Mouse (Mus musculus) forebrain, embryonic 11.5 days (tissue): ENCODE results near the gene Tor1a. TPM values are rescaled to one million over a fixed set of nuclear protein-coding genes. Genes with fewer than 3 reads are reported as not detected.
"Not testable (repeated sequence)": the region's sequence is repeated elsewhere in the genome, so short reads cannot be mapped to it uniquely, and the experiment has no call there.

Source experiments
- ATAC-seq: fragments of 200-750 bp; cut with Nextera tagmentation; replicated peaks from 2 replicates; pipeline ENCODE4 v1.8.0; 2017; ENCODE audit warnings: moderate TSS enrichment; ENCODE audit not compliant: low FRiP score
- DNase-seq: peaks from one replicate; pipeline ENCODE4 v3.0.0-alpha.2; 2017; ENCODE audit warnings: low spot score
- H3K27ac ChIP-seq: fragments of 300-500 bp; sonication (generic); 2 replicates; pipeline ENCODE4 v1.5.1; 2014; ENCODE audit warnings: low read depth, low read length
- H3K27me3 ChIP-seq: fragments of 300-500 bp; sonication (generic); 2 replicates; pipeline ENCODE4 v1.6.1; 2014; ENCODE audit warnings: mild to moderate bottlenecking, low read length, mixed read lengths; ENCODE audit not compliant: control insufficient read depth, insufficient read depth
- H3K36me3 ChIP-seq: fragments of 300-500 bp; sonication (generic); 2 replicates; pipeline ENCODE4 v1.6.1; 2014; ENCODE audit warnings: mild to moderate bottlenecking, low read length, moderate library complexity, mixed read lengths; ENCODE audit not compliant: control insufficient read depth, insufficient read depth
- H3K4me1 ChIP-seq: fragments of 300-500 bp; sonication (generic); replicated peaks from 2 replicates; pipeline ENCODE4 v1.6.1; 2014; ENCODE audit warnings: low read length, mixed read lengths; ENCODE audit not compliant: control insufficient read depth, insufficient read depth
- H3K4me2 ChIP-seq: fragments of 300-500 bp; sonication (generic); 2 replicates; pipeline ENCODE4 v1.6.1; 2014; ENCODE audit warnings: low read depth, mild to moderate bottlenecking, low read length, moderate library complexity, mixed read lengths; ENCODE audit not compliant: severe bottlenecking
- H3K4me3 ChIP-seq: fragments of 300-500 bp; sonication (generic); 2 replicates; pipeline ENCODE4 v1.5.1; 2014; ENCODE audit warnings: low read depth, low read length
- H3K9ac ChIP-seq: fragments of 300-500 bp; sonication (generic); 2 replicates; pipeline ENCODE4 v1.6.1; 2014; ENCODE audit warnings: low read length
- H3K9me3 ChIP-seq: fragments of 300-500 bp; sonication (generic); 2 replicates; pipeline ENCODE4 v1.6.1; 2016; ENCODE audit warnings: low read length, mixed read lengths; ENCODE audit not compliant: control insufficient read depth
- WGBS: fragments of 180-500 bp; shearing (Covaris S2); extraction: QIAGEN DNeasy Blood & Tissue Kit; methylation state at CpG from one replicate; pipeline ENCODE4 v1.1.7; 2014; 5-methylcytosine and 5-hydroxymethylcytosine counted together
- polyA plus RNA-seq: library from polyadenylated mRNA; unstranded; fragments of >200 nt; fragmentation: Nextera tagmentation; extraction: Ambion mirVana; gene quantifications from 2 replicates; pipeline ENCODE4 v1.2.1, GENCODE M21; 2014

The Tor1a gene
- polyA plus RNA-seq, 1 experiment from 2014 or later: 85.1 TPM

DNA sequence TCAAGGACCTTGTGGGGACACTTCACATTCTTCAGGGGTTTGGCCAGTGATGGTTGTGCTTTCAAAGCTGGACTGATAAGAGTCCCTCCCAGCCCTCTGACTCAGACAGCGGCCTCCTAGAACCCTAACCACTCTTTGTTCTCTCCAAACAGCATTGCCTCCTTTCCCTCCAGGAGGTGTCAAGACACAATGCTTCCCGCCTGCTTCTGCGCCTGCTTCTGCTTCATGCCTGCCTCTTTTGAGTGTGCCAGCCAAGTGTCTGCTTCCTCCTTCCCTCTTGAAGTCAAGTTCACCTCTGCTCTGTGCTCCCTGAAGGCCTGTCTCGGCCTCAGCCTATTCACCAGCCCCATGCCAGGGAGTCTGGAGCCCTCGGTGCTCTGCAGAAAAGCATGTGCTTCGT, 49.6 kb downstream of the Tor1a start:
- no peak overlapping the region for H3K27ac ChIP-seq

DNA sequence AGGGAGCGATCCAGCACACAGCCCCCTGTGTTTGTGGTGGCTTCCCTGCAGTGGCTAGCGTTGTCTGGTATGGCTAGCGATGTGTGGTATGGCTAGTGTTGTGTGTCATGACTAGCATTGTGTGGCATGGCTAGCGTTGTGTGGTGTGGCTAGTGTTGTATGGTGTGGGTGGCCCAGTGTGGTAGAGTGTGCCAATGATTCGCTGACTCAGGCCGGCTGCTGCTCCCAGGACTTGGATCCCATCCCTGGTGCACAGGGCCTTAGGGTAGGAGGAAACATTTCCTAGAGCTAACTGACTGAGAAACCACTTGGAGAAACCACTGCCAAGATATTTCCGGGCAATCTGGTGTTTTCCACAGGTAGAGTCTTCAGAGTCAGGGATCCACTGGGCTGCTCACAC, 50.1 kb downstream of the Tor1a start:
- no peaks in the 10 kb centered on the region for H3K27me3 ChIP-seq
- ATAC-seq (no peak), DNase-seq (no peak)
- 92% methylated on average over 7 of the region's 7 CpGs for WGBS
- H3K27ac ChIP-seq: no peak overlapping the region
- no peaks in the 10 kb centered on the region for H3K4me1 ChIP-seq
- no peaks in the 10 kb centered on the region for H3K36me3 ChIP-seq
- no peak overlapping the region for H3K4me3 ChIP-seq
- no peaks in the 10 kb centered on the region for H3K9me3 ChIP-seq
- no peak overlapping the region for H3K9ac ChIP-seq
- H3K4me2 ChIP-seq: no peak overlapping the region

More for the DNA sequence above, 49.6 kb downstream of the Tor1a start:
- H3K36me3 ChIP-seq: no peaks in the 10 kb centered on the region
- H3K4me3 ChIP-seq: no peak overlapping the region
- no peak overlapping the region for H3K4me2 ChIP-seq
- H3K9me3 ChIP-seq: no peaks in the 10 kb centered on the region
- DNase-seq (no peak), ATAC-seq (no peak)
- 60% methylated on average over 6 of the region's 6 CpGs for WGBS
- H3K4me1 ChIP-seq: no peaks in the 10 kb centered on the region
- no peak overlapping the region for H3K9ac ChIP-seq
- H3K27me3 ChIP-seq: no peaks in the 10 kb centered on the region

GRCm38 (mm10) chr2:30915933-30916332, 51.8 kb downstream of the Tor1a start:
- DNase-seq, H3K4me3 ChIP-seq, H3K9ac ChIP-seq, H3K27me3 ChIP-seq, H3K27ac ChIP-seq, H3K4me1 ChIP-seq, H3K36me3 ChIP-seq, H3K4me2 ChIP-seq, H3K9me3 ChIP-seq, ATAC-seq: not testable (repeated sequence)
- 88% methylated on average over 6 of the region's 6 CpGs for WGBS

GRCm38 (mm10) chr2:30915376-30915775, 52.4 kb downstream of the Tor1a start:
- no peaks in the 10 kb centered on the region for H3K27me3 ChIP-seq

DNA sequence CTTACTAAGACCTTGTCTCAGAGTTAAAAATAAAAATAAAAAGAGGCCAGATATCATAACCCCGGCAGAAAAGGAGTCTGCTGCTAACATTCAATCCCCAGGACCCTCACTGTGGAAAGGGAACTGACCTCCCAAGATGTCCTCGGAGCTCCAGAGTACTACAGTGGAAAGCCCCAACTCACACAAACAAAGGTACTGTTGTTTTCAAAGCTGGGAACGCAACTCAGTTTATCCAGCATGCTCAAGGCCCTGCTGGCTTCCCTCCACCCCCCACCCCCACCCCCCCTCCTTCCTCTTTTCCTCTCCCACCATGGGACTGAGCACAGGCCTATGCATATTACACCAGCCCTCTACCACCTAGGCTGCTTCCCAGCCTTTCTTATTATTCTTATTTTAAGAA, 52.9 kb downstream of the Tor1a start:
- H3K27ac ChIP-seq: no peak overlapping the region
- WGBS: 41% methylated on average over 3 of the region's 3 CpGs

More at GRCm38 (mm10) chr2:30915376-30915775, 52.4 kb downstream of the Tor1a start:
- no peaks in the 10 kb centered on the region for H3K36me3 ChIP-seq
- no peak overlapping the region for H3K4me3 ChIP-seq
- 75% methylated on average over 5 of the region's 5 CpGs for WGBS
- no peaks in the 10 kb centered on the region for H3K9me3 ChIP-seq
- H3K4me1 ChIP-seq: no peaks in the 10 kb centered on the region
- ATAC-seq: no peak
- no peak overlapping the region for H3K4me2 ChIP-seq
- no peak overlapping the region for H3K27ac ChIP-seq
- DNase-seq: no peak
- H3K9ac ChIP-seq: no peak overlapping the region

DNA sequence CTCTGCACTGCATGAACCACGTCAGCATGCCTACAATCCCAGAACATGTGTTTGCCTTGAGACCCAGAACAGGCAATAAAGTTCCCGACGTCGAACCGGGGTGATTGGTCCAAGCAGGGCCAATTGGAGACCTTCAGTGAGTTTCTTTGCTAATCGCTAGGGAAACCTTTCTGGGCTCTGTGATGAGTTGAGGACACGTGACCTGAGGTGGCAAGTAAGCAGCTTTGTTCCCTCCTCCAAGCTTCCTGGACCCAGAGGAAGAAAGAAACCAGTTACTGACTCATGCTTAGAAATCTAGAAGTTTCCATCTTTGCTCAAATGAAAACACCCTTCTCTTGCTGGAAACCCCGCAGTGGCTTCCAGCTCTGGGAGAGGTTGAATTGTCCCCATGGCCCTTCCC, 54.7 kb downstream of the Tor1a start:
- 85% methylated on average over 8 of the region's 8 CpGs for WGBS
- Histone ChIP-seq H3K4me2 (no peak overlapping the region), H3K27ac (no peak overlapping the region), H3K4me1 (no peaks in the 10 kb centered on the region), H3K4me3 (no peak overlapping the region), H3K27me3 (no peaks in the 10 kb centered on the region), H3K9ac (no peak overlapping the region), H3K9me3 (no peaks in the 10 kb centered on the region), H3K36me3 (no peaks in the 10 kb centered on the region)
- DNase-seq (no peak), ATAC-seq (no peak)

More for the DNA sequence above, 52.9 kb downstream of the Tor1a start:
- H3K4me1 ChIP-seq: no peaks in the 10 kb centered on the region
- H3K9me3 ChIP-seq: no peaks in the 10 kb centered on the region
- ATAC-seq (no peak), DNase-seq (no peak)
- H3K36me3 ChIP-seq: no peaks in the 10 kb centered on the region
- no peaks in the 10 kb centered on the region for H3K27me3 ChIP-seq
- no peak overlapping the region for H3K9ac ChIP-seq
- H3K4me2 ChIP-seq: no peak overlapping the region
- no peak overlapping the region for H3K4me3 ChIP-seq

DNA sequence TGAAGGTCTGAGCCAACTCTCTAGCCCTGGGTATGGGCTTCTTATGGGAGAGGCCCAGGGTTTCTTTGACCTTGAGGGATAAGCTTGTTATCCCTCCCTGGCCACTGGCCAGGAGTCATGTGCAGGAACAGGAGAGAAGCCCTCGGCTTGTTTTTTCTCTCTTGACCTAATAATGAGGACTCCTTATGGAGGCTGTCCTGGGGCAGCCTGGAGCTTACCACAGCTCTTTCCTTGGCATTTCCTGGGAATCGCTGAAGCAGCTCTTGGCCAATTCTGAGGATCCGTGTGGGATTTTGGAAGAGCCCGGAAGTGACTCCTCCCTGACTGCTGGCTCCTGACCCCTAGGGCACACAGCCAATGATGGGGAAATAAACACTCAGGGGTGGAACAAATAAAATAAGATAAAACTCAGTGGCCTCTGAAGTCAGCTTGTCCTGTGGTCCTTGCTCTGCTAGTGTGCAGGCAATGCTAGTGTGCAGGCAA, 55.4 kb downstream of the Tor1a start:
- Histone ChIP-seq H3K36me3 (no peaks in the 10 kb centered on the region), H3K4me3 (no peak overlapping the region), H3K4me1 (no peaks in the 10 kb centered on the region), H3K27ac (no peak overlapping the region), H3K9me3 (no peaks in the 10 kb centered on the region), H3K9ac (no peak overlapping the region), H3K27me3 (no peaks in the 10 kb centered on the region), H3K4me2 (no peak overlapping the region)
- DNase-seq (no peak), ATAC-seq (no peak)
- WGBS: 74% methylated on average over 4 of the region's 4 CpGs

Other genes starting within 250 kb of the Tor1a start
- 4.2 and 4.6 TPM in 2 replicates for gene 1700001O22Rik, start 164.3 kb downstream of the Tor1a start, polyA plus RNA-seq
- gene Ntmt1, start 160.1 kb downstream of the Tor1a start, polyA plus RNA-seq: 102 and 118 TPM in 2 replicates
- gene Asb6, start 137.6 kb downstream of the Tor1a start, polyA plus RNA-seq: 41.9 and 42.5 TPM in 2 replicates
- gene Prrx2, start 133.0 kb downstream of the Tor1a start, polyA plus RNA-seq: 30.8 and 33.6 TPM in 2 replicates
- 4.2 and 5.5 TPM in 2 replicates for gene Ptges, start 38.1 kb downstream of the Tor1a start, polyA plus RNA-seq
- gene Tor1b, start 15.0 kb downstream of the Tor1a start, polyA plus RNA-seq: 24.9 and 25.7 TPM in 2 replicates
- 59.7 and 63.6 TPM in 2 replicates for gene BC005624, start 14.3 kb upstream of the Tor1a start, polyA plus RNA-seq
- 17.7 and 21.3 TPM in 2 replicates for gene Usp20, start 14.3 kb upstream of the Tor1a start, polyA plus RNA-seq
- gene Fnbp1, start 174.1 kb upstream of the Tor1a start, polyA plus RNA-seq: 15.9 and 17.3 TPM in 2 replicates
- 30.7 and 32.2 TPM in 2 replicates for gene Gpr107, start 184.4 kb upstream of the Tor1a start, polyA plus RNA-seq